Mouse (Mus musculus) lung, postnatal 0 days (tissue): Measurements from ENCODE around the gene Nrp2.

Experiments
- CTCF ChIP-seq: IDR thresholded peaks from 2 replicates; pipeline ENCODE4 v1.5.1; 2016; ENCODE audit warnings: antibody characterized with exemption, mild to moderate bottlenecking
- EP300 ChIP-seq: IDR thresholded peaks from 2 replicates; pipeline ENCODE4 v1.6.1; 2016; ENCODE audit warnings: antibody characterized with exemption, mild to moderate bottlenecking, control low read depth

DNA sequence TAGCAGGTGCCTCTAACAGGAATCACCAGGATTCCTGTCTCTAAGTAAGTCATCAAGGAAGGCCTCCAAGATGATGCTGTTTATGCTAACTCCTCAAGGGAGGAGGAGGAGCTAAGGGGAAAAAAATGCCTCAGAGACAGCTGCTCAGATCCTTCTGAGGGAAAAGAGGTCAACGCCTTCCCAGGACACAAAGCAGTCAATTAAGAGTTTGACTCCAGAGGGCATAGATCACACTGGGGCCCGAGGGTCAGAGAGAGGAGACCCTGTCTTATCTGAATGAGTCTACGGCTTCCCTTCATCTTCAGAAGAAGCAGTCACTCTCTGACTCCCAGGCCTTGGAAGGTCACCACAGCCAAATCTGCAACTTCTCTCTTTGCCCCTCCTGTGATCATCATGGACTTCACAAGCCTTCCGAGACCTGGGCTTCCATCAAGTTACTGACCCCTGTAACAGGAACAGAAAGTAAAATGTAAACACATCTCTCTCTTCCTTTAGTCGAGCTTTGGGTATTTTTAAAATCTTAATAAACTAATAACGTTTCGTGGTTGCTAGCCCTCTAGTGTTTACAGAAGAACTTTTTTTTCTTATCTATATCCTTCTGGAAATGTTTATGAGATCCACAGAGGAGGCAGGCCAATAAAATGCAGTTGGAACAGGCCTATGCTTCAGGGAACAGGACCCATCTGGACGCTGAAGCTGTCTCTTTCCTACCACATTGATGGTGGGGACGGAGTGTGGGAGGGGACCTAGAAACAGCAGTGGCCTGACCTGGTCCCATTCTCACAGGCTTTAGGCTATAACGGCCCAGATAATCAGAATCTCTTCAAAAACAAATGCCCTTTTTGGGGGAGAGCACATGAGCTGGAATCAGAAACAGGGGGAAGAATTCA lies 118.7 kb downstream of the Nrp2 start:
- TF ChIP-seq CTCF (peak; percentile 22), EP300 (peak; percentile 52)
